Mouse (Mus musculus) bone marrow macrophage, adult 2 months (primary cell): ENCODE data around the gene Auh. TPM values are rescaled to one million over a fixed set of nuclear protein-coding genes. Genes with fewer than 3 reads are reported as not detected.

ENCODE experiments used
- H3K27ac ChIP-seq: 2 replicates; pipeline ENCODE4 v1.5.1; 2012; ENCODE audit warnings: low read depth, low read length; ENCODE audit not compliant: insufficient read depth
- H3K4me1 ChIP-seq: 2 replicates; pipeline ENCODE4 v1.6.1; 2012; ENCODE audit warnings: low read length; ENCODE audit not compliant: control insufficient read depth, insufficient read depth
- H3K4me3 ChIP-seq: 2 replicates; pipeline ENCODE4 v1.5.1; 2012; ENCODE audit warnings: mild to moderate bottlenecking, low read length, moderate library complexity; ENCODE audit not compliant: insufficient read depth
- CTCF ChIP-seq: IDR thresholded peaks from 2 replicates; pipeline ENCODE4 v1.5.1; 2012; ENCODE audit warnings: low read depth, mild to moderate bottlenecking, low read length, moderate library complexity
- POLR2A ChIP-seq: IDR thresholded peaks from 2 replicates; pipeline ENCODE4 v1.6.1; 2012; ENCODE audit warnings: mild to moderate bottlenecking, low read depth, low read length, borderline replicate concordance
- polyA plus RNA-seq: library from polyadenylated mRNA; stranded (reverse); fragments of >200 nt; gene quantifications from 2 replicates; pipeline ENCODE4 v1.2.4, GENCODE M21; 2012; ENCODE audit not compliant: missing spikeins, insufficient read depth, insufficient read length

Gene Auh
- polyA plus RNA-seq, 1 experiment = 41.6 TPM

DNA sequence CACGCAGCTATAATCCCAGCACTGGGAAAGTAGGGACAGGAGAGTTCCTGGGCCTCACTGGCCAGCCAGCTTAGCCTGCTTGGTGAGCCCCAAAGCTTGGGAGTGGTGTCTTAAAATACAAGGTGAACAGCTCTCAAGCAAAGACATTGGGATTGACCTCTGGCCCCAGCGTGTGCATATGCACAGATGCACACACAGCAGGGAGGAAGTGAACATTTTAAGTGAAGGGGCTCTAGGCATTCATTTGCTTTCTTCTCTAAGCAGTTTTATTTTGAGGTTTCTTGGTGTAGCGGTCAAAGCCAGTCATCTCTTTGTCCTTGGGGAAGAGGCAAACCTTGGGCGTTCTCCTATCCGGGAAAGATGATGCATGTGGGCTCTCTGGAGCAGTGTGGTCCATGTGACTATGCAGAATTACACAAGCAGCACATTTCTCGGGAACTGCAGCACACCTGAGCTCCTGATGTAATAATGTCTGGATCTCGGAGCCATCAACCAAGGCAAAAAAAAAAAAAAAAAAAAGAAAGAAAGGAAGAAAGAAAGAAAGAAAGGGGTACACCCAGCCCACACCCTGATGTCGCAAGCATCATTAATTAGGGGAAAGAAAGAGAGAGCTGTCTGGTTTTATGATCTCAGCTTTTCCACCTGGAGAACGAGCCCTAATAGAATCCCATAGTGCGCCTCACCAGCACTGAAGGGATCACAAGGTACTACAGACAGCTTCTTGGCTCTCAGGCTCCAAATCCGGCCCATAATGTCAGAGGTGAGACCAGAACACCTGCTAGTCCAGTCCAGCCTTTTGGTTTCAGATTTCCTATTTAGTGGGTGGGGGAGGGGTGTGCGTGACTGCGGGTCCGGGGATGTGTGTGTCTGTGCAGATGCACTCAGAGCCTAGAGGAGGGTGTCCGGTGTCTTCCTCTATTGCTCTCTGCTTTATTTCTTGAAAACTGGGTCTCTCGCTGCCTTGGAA, 116.6 kb downstream of the Auh start:
- TF ChIP-seq POLR2A (no peak), CTCF (no peak)
- Histone ChIP-seq H3K4me3 (no peak overlapping the region), H3K4me1 (peaks cover 23% of the 10 kb centered on the region), H3K27ac (no peak overlapping the region)

DNA sequence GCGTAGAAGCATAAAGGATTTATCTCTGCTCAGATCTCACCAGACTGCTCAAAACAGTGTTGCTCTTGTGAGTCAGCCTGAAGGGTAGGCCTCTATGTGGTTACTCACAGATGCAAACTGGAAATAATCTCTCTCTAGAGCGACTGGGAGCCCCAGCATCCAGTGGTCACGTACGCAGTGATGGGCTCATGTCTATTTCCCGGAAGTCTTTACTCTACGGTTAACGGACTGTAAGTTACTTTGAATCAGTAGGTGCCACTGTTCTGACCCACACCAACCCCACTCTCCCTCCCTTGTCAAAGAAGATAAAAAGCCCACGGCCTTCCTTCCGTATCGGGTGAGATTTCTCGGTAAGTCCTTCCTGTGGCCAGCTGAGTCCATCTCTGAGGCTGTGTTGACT, 121.8 kb downstream of the Auh start:
- Histone ChIP-seq H3K4me1 (peaks cover 19% of the 10 kb centered on the region), H3K4me3 (no peak overlapping the region), H3K27ac (no peak overlapping the region)
- no peak for TF ChIP-seq CTCF
- TF ChIP-seq POLR2A = no peak

DNA sequence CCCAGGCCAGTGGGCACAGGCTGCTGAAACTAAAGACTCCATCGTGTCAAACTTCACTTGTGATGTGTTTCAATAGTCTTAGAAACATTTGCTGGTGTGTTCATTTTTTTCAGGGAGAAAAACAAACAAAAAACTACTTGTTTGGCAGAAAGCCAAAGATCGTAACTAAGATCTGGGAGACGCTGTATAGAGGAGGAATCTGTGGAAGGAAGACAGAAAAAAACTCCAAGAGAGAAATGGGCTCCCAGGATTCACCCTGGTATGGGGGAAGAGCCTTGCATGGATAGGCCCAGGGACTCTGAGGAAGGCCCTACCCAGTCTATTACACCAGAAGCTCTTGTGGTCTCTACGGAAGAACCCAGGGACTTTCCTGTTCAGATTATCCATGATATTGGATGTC, 123.5 kb downstream of the Auh start:
- TF ChIP-seq CTCF = no peak
- TF ChIP-seq POLR2A = no peak
- H3K27ac ChIP-seq = no peak overlapping the region
- no peak overlapping the region for H3K4me3 ChIP-seq
- peaks cover 16% of the 10 kb centered on the region for H3K4me1 ChIP-seq

DNA sequence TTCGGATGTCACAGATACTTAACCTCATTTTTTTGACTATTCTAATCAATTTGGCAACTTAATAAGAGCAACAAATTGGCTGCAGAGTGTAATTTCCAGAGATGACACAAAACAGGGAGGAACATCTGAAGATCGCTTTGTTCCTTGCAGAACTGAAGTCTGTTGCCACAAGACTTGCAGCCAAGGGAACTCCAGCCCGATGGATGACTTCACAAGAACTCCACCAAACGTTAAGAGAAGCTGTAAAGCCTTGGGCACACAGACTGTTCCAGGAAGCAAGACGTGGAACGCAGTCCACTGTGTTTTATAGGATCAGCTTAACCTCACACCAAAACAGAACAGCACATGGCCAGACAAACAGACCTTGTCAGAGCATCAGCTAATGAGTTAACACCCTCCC, 123.9 kb downstream of the Auh start:
- Histone ChIP-seq H3K4me3 (no peak overlapping the region), H3K4me1 (peaks cover 20% of the 10 kb centered on the region), H3K27ac (no peak overlapping the region)
- TF ChIP-seq POLR2A (no peak), CTCF (no peak)

DNA sequence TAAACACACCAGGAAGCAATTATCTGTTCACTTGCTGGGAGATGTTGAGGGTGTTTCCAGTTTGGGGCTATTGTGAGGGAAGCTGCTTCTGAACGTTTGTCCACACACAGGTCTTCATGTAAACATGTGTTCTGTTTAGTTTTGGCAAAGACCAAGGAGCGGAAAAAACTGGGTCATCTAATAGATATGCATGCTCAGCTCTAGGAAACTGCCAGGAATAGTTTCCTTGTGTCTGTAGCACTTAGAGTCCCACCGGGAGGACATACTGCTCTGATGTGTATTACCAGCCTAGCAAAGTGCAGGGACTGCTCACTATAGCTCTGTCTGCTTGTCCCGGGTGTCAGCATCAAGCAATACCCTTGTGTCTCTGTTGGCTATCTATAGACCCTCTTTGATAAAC, 127.0 kb downstream of the Auh start:
- H3K27ac ChIP-seq = no peak overlapping the region
- H3K4me3 ChIP-seq = no peak overlapping the region
- TF ChIP-seq CTCF = no peak
- no peak for TF ChIP-seq POLR2A
- H3K4me1 ChIP-seq = peaks cover 24% of the 10 kb centered on the region

DNA sequence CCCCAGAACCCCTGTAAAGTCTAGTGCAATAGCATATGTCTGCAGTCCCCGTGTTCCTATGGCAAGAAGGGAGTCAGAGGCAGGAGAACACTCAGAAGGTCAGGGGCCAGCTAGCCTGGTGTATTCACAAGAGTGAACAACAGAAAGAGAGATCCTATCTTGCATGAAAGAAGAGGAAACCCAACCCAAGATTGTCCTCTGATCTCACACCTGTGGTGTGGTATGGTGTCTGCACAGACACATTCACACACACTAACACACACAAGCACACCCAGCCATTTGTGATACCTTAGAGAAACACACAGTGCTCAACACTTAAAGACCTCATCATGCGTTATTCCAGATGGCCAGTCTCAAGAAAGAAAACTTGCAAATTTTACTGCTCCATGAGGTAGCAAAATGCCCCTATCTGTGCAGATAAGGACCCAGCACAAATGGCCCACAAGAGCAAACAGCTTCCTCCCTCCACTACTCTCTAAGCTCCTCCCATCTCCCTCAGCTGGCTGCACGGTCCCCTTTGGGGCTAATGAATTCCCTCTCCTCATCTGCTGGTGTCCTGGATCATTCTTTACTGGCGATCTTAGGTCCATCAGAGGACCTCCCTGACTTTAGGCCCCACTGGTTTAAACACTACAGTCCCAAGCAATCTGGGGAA, 128.7 kb downstream of the Auh start:
- H3K4me1 ChIP-seq = peaks cover 11% of the 10 kb centered on the region
- H3K27ac ChIP-seq = no peak overlapping the region
- H3K4me3 ChIP-seq = no peak overlapping the region
- no peak for TF ChIP-seq CTCF
- no peak for TF ChIP-seq POLR2A

DNA sequence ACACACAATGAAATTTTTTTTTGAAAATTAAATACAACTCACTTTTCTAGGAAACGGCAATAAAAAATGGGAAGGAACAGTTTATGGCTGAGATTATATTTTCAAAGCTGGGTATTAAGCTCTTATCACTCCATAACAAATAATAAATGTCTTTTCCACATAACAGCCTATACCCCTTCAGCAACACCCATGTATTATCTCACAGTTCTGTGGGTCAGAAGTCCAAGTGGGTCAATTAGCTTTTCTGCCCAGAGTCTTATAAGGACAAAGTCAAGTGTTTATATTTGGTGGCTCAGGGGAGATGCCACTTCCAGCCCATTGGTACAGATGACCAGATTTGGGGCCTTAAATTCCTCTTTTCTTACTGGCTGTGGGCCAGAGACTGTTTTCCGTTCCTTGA, 129.4 kb downstream of the Auh start:
- Histone ChIP-seq H3K4me1 (peaks cover 16% of the 10 kb centered on the region), H3K27ac (no peak overlapping the region), H3K4me3 (no peak overlapping the region)
- no peak for TF ChIP-seq CTCF

DNA sequence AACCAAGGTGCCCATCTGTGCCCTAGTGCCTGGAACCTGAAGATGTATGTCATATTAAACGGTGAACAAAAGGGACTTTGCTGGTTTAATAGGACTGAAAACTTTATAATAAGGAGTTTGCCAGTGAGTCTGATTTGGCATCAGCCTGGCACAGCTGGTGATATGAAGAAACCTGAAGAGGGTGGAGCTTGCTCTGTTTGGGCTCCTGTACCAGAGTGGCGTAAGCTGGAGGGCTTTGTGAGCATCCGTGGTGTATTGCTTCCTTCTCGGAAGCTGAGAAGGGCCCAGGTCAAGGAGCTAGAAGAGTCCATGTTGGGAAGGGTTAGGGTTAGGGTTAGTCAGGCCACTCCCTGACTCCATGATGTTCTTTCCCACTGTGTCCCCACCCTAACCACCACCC, 135.2 kb downstream of the Auh start:
- TF ChIP-seq CTCF = no peak
- TF ChIP-seq POLR2A = no peak
- Histone ChIP-seq H3K4me3 (no peak overlapping the region), H3K4me1 (peaks cover 23% of the 10 kb centered on the region), H3K27ac (no peak overlapping the region)

DNA sequence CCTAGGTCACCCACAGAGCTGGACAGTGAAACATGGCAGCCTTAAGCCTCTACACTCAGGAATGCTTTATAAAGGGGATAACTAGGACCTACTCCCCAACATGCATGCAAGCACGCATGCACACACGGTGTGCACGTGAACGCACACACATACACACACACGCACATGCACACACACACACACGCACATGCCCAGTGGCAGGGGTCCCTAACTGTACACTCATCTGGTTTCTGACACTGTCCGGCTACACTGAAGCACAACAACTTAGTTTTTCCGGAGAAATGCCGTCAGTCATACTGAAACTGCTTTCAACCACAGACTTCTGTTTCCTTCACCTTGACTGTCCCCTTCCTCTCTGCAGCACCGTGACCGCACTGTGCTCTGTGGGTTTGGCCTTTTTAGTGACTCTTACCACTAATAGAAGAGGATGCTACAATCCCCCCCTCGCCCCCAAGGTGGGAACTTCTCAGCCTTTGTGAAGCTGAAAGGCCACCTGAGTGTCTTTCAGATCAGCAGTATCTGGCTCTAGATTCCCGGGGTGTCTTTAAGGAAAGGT, 136.0 kb downstream of the Auh start:
- Histone ChIP-seq H3K27ac (no peak overlapping the region), H3K4me3 (no peak overlapping the region), H3K4me1 (peaks cover 23% of the 10 kb centered on the region)
- TF ChIP-seq CTCF (no peak), POLR2A (no peak)
